Mouse (Mus musculus): ENCODE data around the gene Hhatl. TPM values are rescaled to one million over a fixed set of nuclear protein-coding genes. Genes with fewer than 3 reads are reported as not detected.

Hhatl gene
- total RNA-seq, 1 experiment from 2014 or later, result not detected

- no peak for DNase-seq
Measured at GRCm38 (mm10) chr9:121807546-121807945, 15.2 kb upstream of the Hhatl start.

GRCm38 (mm10) chr9:121802747-121803146 is 10.4 kb upstream of the Hhatl start:
- DNase-seq, result no peak

DNA sequence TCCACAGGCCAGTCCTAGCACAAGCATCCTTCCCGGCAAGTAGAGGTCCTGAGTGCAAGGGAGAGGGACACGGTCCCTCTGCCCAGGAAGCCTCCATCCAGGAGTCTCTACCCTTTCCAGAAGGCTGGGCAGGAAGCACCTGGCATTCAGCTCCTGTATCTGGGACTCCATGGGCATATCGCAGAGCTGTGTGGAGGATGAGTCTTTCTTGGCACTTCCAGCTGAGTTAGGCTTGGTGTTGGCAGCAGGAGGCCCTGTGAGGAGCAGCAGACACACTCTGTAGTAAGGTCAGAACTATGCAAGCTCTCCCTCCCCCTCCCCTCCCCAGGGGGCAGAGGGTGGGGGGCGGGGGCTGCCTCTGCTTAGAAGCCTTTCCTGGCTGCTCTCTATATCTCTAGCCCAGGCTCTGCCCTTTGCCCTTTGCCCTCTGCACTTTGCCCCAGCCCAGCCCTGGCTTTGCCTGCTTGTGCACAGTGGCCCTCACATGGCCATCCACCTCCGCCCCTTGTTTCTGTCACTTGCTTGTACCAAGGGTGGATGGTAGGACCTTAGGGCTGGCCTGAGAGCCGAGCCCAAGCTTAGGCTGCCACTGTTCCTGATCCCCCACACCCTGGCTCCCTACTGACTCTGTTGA is 6.7 kb upstream of the Hhatl start:
- DNase-seq, result no peak

DNA sequence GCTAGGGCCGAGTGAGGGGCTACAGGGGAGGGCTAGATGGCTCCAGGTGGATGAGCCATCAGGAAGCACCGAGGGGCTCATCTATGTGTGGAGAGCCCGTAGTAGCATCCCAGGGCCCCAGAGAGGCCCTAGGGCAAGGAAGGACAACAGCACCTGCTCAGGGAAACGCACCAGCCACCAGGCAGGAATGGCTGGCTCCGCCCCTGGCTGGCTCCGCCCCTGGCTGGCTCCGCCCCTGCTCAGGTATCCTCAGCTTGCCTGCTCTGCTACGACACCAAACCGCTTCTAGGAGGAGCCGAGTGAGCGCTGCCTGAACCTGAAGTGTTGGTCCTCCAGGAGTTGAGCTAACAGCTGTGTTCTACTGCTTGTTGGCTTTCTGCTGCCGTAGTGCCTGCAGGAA is 5.4 kb upstream of the Hhatl start:
- no peak for DNase-seq

- no peak for DNase-seq
Measured at GRCm38 (mm10) chr9:121794972-121795539, 2.7 kb upstream of the Hhatl start.

GRCm38 (mm10) chr9:121791206-121791605 is 1.1 kb downstream of the Hhatl start:
- DNase-seq, result peak; percentile 76

DNA sequence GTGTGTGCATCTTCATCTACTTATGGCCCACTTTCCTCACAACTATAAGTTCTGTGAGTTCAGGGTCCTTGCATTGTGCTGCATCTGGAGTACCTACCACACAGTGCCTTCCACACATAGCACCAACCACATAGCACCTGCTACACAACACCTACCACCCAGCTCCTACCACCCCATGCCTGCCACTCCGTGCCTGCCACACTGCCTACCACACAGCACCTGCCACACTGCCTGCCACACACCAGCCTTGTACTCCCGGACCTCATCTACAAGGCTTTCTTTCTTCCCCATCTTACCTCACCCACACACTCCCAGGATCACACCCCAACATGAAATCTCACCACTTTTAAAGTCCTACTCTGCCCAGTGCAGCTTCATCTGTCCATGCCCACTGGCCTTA is 5.9 kb downstream of the Hhatl start:
- DNase-seq, result no peak

- no peak for DNase-seq
Measured at GRCm38 (mm10) chr9:121785261-121785660, 7.0 kb downstream of the Hhatl start.

DNA sequence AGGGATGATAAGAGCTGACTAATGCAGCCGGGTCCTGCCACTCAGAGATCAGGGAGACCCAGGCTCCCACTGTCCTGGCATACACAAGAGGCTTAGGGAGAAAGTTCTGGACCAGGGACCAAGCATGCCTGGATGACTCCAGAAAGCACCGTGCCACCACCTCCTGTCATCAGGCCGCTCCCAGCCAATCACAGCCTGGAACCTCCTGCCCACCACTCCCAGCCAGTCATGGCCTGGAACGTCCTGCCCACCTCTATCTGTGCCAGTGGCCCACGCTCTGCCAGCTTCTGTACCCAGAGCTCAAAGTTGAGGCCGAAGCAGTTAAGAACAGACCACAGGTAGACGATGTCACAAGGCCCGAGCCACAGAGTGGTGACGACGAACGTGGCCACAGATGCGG is 7.5 kb downstream of the Hhatl start:
- DNase-seq, result no peak

DNA sequence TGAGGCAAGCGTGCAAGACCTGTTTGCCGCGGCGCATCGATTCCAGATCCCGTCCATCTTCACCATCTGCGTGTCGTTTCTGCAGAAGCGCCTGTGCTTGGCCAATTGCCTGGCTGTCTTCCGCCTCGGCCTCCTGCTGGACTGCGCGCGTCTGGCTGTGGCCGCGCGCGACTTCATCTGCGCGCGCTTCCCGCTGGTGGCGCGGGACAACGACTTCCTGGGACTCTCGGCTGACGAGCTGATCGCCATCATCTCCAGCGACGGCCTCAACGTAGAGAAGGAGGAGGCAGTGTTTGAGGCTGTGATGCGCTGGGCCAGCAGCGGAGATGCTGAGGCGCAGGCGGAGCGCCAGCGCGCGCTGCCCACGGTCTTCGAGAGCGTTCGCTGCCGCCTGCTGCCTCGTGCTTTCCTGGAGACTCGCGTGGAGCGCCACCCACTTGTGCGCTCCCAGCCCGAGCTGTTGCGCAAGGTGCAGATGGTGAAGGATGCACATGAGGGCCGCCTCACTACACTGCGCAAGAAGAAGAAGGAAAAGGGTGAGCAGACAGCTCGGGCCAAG is 14.2 kb downstream of the Hhatl start:
- DNase-seq, result peak; percentile 53

DNA sequence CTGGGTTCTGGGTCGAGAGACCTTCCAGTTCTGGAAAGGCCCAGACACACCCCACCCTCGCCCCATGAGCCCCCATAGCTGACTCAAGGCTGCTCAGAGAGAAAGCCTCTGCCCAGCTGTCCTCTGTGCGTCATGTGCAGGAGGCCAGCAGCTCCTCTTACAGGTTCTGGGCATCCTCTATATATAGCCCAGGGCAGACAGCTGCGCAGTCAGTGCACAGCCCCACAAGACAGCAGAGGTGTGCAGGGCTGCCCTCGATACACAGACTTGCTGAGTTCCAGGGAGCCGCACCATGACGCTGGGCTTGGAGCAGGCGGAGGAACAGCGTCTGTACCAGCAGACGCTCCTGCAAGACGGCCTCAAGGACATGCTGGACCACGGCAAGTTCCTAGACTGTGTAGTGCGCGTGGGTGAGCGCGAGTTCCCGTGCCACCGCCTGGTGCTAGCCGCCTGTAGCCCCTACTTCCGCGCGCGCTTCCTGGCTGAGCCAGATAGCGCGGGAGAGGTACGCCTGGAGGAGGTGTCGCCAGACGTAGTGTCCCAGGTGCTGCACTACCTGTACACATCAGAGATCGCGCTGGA is 14.7 kb downstream of the Hhatl start, which contains the start of gene Klhl40:
Gene Klhl40, plus strand, starts transcription at position 124 of the 582 bp plus-strand sequence.
- no peak for DNase-seq

DNA sequence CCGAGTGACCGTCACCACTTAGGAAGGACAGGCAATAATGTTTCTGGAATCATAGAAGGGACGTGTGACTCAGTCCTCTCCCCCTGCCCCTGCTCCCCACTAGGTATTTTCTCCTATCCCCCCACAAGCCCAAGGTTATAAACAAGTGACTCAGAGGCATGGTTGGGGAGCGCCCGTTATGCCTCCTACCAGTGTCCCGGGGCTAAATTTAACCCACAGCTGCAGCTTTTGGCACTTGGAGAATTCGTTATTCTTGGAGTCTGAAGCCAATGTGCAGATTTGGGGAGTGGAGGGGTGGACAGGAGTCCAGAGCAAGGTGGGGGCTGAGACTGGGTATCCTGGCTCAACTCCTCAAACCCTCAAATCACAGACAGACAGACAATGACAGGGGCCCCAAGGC is 15.8 kb downstream of the Hhatl start:
- no peak for DNase-seq

DNA sequence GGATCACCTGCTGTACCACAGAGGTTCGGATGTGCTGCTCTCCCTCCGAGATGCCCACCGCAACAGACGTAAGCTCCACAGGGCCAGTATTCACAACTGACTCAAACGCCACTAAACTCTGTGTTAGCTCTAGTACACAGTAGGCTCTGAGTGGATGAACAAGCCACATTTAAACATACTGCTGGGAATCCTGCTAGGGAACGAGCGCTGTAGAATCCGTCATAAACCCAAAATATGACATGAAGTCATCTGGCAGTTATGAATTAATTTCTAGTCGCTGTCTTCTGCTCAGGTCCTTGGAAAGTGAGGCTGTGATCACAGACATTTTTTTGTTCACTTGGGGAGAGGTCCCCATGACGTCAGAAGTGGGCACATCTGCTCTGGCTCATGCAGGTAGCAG is 16.4 kb downstream of the Hhatl start:
- no peak for DNase-seq

- DNase-seq, result no peak
Measured at GRCm38 (mm10) chr9:121772412-121772811, 19.9 kb downstream of the Hhatl start.

GRCm38 (mm10) chr9:121765166-121765855 is 27.0 kb downstream of the Hhatl start:
- no peak for DNase-seq

DNA sequence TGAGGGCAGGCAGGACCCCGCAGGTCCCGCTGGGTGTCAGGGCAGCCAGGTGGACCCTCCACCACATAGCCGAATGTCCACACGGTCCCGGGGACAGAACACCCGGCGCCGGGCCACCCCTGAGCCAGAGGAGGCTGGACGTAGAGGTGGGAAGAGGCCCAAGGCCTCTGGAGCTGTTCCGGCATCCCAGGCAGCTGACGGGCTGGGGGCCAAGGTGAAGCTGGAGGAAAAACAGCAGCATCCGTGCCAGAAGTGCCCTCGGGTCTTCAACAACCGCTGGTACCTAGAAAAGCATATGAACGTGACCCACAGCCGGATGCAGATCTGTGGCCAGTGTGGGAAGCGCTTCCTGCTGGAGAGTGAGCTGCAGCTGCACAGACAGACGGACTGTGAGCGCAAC is 28.6 kb downstream of the Hhatl start:
- peak; percentile 59 for DNase-seq

DNA sequence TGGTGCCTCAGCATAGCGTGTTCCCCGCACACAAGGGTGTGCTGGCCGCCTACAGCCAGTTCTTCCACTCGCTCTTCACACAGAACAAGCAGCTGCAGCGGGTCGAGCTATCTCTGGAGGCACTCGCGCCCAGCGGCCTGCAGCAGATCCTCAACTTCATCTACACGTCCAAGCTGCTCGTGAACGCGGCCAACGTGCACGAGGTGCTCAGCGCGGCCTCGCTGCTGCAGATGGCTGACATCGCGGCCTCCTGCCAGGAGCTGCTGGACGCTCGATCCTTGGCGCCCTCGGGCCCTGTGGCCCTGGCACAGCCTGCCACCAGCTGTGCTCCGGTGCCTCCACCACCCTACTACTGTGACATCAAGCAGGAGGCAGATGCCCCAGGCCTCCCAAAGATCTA is 29.5 kb downstream of the Hhatl start:
- DNase-seq, result no peak

- DNase-seq, result no peak
Measured at GRCm38 (mm10) chr9:121762248-121762647, 30.1 kb downstream of the Hhatl start.

DNA sequence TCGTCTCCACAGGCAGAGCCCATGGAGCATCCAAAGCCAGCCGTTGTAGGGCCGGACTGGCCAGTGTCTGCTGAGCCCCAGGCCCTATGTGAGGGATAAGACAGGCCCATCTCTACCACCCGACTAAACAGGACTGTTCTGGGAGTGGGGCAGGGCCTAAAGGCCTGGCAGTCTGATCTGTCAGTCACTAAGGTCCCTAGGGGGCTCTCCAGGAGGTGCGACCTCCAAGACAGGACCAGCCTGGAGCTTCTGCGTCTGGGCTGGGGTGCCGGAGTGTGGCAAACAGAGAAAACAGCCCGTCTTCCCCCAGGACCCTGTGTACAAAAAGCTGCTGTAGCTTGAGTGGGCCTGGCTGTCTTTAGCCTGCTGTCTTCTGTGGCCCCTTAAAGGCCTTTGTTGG is 30.5 kb downstream of the Hhatl start:
- DNase-seq, result no peak

- DNase-seq, result peak; percentile 60
Measured at GRCm38 (mm10) chr9:121761091-121761665, 31.1 kb downstream of the Hhatl start.

DNA sequence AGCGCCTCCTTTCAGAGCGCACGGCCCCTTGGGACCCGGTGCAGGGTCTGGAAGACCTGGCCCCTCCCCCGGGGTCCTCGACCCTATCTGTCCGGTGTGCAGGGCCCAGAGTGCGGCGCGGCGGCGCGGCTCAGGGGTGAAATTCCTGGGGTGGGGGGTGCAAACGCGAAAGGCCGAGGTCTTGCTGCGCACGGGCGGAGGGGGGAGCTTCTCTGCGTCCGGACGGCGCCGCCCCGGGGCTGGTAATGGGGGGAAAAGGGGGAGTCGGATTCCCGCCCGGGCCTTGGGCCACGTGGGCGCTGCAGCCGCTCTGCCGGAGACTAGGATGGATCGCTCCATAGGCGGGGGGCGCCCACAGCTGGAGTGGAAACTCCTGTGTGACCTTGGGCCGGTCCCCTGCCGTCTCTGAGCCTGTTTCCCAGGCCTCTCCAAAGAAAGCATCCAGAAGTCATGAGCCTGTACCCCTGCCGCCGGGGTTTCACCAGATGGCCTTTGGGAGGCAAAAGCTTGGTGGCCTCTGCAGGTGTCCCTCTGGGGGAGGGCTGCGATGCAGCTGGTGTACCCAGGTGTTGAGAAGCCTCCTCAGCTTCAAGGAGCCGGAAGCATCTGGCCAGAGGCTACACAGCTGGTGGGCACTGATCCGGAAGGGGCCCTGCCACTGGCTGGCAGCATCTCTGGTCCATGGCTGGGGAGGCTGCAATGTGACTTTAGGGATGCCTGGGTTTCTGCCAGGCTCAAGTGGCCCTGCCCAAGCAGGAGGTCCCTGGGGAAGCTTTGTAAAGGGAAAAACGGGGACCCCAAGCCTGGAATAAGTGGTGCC is 31.8 kb downstream of the Hhatl start:
- DNase-seq, result peak; percentile 74

All from adrenal gland, postnatal 25 days (tissue).